Comparison of ENCODE assay signal across 8 mouse cellular contexts in genomic region chr2:143846799-143847198, GRCm38 (mm10). TPM values are rescaled to one million over a fixed set of nuclear protein-coding genes. Genes with fewer than 3 reads are reported as not detected.
A peak's percentile ranks its signal among the peaks of the same experiment; 100 is the strongest.
DNase-seq lines count a peak whose midpoint lies in the region; ATAC-seq and TF ChIP-seq lines count a peak whose summit lies in the region.

No protein-coding gene starts in this region.

- TF ChIP-seq POLR2A in thymus, adult 2 months (IDR thresholded peaks at IDR 0.05; ENCODE audit: control insufficient read depth, extremely low read depth, insufficient read depth, low read length, poor library complexity), result no peak

- H3K9ac ChIP-seq in heart, embryonic 13.5 days, result no peak overlapping the region
- H3K9ac ChIP-seq in liver, postnatal 0 days (replicated peaks), result no peak overlapping the region
- no peak overlapping the region for H3K9ac ChIP-seq in hindbrain, embryonic 11.5 days (ENCODE audit: low read depth, low read length)

- ATAC-seq in heart, embryonic 13.5 days (ENCODE audit: extremely low read depth, insufficient number of reproducible peaks, low FRiP score, low TSS enrichment), result no peak
- peak; percentile 57; the same call in 1 of the 2 replicates for ATAC-seq in liver, postnatal 0 days
- ATAC-seq in hindbrain, embryonic 11.5 days (ENCODE audit: low FRiP score), result no peak

- DNase-seq in ovary, postnatal 36 days (ENCODE audit: low spot score), result peak; percentile 16
- no peak for DNase-seq in ovary, postnatal 14 days (ENCODE audit: low spot score)
- DNase-seq in liver, postnatal 0 days, result peak; percentile 41
- no peak for DNase-seq in B cell, adult 2 months
- DNase-seq in thymus, adult 2 months, result no peak
- no peak for DNase-seq in hindbrain, embryonic 11.5 days (ENCODE audit: low spot score)
- DNase-seq in frontal cortex, postnatal 10 days (ENCODE audit: low spot score in 2 of 2), result no peak

- H3K27ac ChIP-seq in heart, embryonic 13.5 days (replicated peaks), result peak overlapping the region; percentile 41
- H3K27ac ChIP-seq in liver, postnatal 0 days (ENCODE audit: low read depth), result no peak overlapping the region
- H3K27ac ChIP-seq in thymus, adult 2 months (ENCODE audit: control insufficient read depth, insufficient read depth, low read length), result no peak overlapping the region
- H3K27ac ChIP-seq in hindbrain, embryonic 11.5 days (ENCODE audit: low read depth, low read length), result no peak overlapping the region

- no peak for TF ChIP-seq EP300 in liver, postnatal 0 days (IDR thresholded peaks at IDR 0.05; ENCODE audit: low read depth)

- H3K4me2 ChIP-seq in heart, embryonic 13.5 days, result no peak overlapping the region
- peak overlapping the region; percentile 18; the same call in 1 of the 2 replicates for H3K4me2 ChIP-seq in liver, postnatal 0 days (ENCODE audit: low read depth, low read length)
- H3K4me2 ChIP-seq in hindbrain, embryonic 11.5 days (replicated peaks; ENCODE audit: low read depth, low read length), result no peak overlapping the region

- TF ChIP-seq CTCF in liver, postnatal 0 days (IDR thresholded peaks at IDR 0.05; ENCODE audit: low read depth), result no peak
- no peak for TF ChIP-seq CTCF in thymus, adult 2 months (IDR thresholded peaks at IDR 0.05; ENCODE audit: borderline replicate concordance, control insufficient read depth, extremely low read depth, insufficient read depth, low read length, poor library complexity)

- H3K9me3 ChIP-seq in heart, embryonic 13.5 days, result no peaks in the 10 kb centered on the region
- no peaks in the 10 kb centered on the region for H3K9me3 ChIP-seq in liver, postnatal 0 days (ENCODE audit: low read length)
- H3K9me3 ChIP-seq in hindbrain, embryonic 11.5 days (ENCODE audit: control insufficient read depth, low read length), result no peaks in the 10 kb centered on the region

- H3K36me3 ChIP-seq in heart, embryonic 13.5 days, result no peaks in the 10 kb centered on the region
- no peaks in the 10 kb centered on the region for H3K36me3 ChIP-seq in liver, postnatal 0 days (replicated peaks; ENCODE audit: insufficient read depth, low read length)
- H3K36me3 ChIP-seq in thymus, adult 2 months (ENCODE audit: control insufficient read depth, insufficient read depth, low read length), result no peaks in the 10 kb centered on the region
- no peaks in the 10 kb centered on the region for H3K36me3 ChIP-seq in hindbrain, embryonic 11.5 days (ENCODE audit: control insufficient read depth, insufficient read depth, low read length)

- H3K4me3 ChIP-seq in heart, embryonic 13.5 days, result no peak overlapping the region
- H3K4me3 ChIP-seq in liver, postnatal 0 days (ENCODE audit: low read depth, low read length), result no peak overlapping the region
- H3K4me3 ChIP-seq in thymus, adult 2 months (ENCODE audit: control insufficient read depth, insufficient read depth, low read length), result no peak overlapping the region
- H3K4me3 ChIP-seq in hindbrain, embryonic 11.5 days (ENCODE audit: low read depth, low read length), result no peak overlapping the region

- 54% methylated on average over 4 of the region's 4 CpGs for WGBS in heart, embryonic 13.5 days
- 44% methylated on average over 4 of the region's 4 CpGs for WGBS in liver, postnatal 0 days (ENCODE audit: insufficient replicate concordance)
- 88% methylated on average over 4 of the region's 4 CpGs for WGBS in thymus, adult 2 months
- WGBS in hindbrain, embryonic 11.5 days, result 77% methylated on average over 4 of the region's 4 CpGs

- peaks cover 14% of the 10 kb centered on the region for H3K4me1 ChIP-seq in heart, embryonic 13.5 days
- H3K4me1 ChIP-seq in liver, postnatal 0 days (ENCODE audit: insufficient read depth), result peaks cover 13% of the 10 kb centered on the region
- no peaks in the 10 kb centered on the region for H3K4me1 ChIP-seq in thymus, adult 2 months (replicated peaks; ENCODE audit: control insufficient read depth, insufficient read depth, low read length)
- no peaks in the 10 kb centered on the region for H3K4me1 ChIP-seq in hindbrain, embryonic 11.5 days (replicated peaks; ENCODE audit: control insufficient read depth, insufficient read depth, low read length)

- H3K27me3 ChIP-seq in heart, embryonic 13.5 days (replicated peaks), result no peaks in the 10 kb centered on the region
- H3K27me3 ChIP-seq in liver, postnatal 0 days (ENCODE audit: insufficient read depth, low read length), result no peaks in the 10 kb centered on the region
- no peaks in the 10 kb centered on the region for H3K27me3 ChIP-seq in thymus, adult 2 months (ENCODE audit: control insufficient read depth, insufficient read depth, low read length)
- H3K27me3 ChIP-seq in hindbrain, embryonic 11.5 days (ENCODE audit: control insufficient read depth, insufficient read depth, low read length), result no peaks in the 10 kb centered on the region

RNA-seq across cellular contexts. Expression of gene Bfsp1, which starts 16.2 kb away (rescaled TPM):
- polyA plus RNA-seq in heart, embryonic 13.5 days (2015; fragmentation: Nextera tagmentation; extraction: Ambion mirVana), result 1.5 and 1.8 TPM in 2 replicates
- polyA plus RNA-seq in liver, postnatal 0 days (2015; fragmentation: Nextera tagmentation; extraction: Ambion mirVana), result 0.12 and 0.17 TPM in 2 replicates
- 0.32 and 0.35 TPM in 2 replicates for polyA plus RNA-seq in thymus, adult 2 months (2012; rRNA removed)
- polyA plus RNA-seq in hindbrain, embryonic 11.5 days (2014; fragmentation: Nextera tagmentation; extraction: Ambion mirVana), result 0.79 and 0.85 TPM in 2 replicates

Comparison
In these comparisons a context has a peak if more than half of its experiments do, and no peak if none do; other contexts are left out.
1. DNase-seq: peak in ovary, postnatal 36 days (single experiment) and liver, postnatal 0 days (single experiment); none in ovary, postnatal 14 days (single experiment), B cell, adult 2 months (0 of 2), thymus, adult 2 months (single experiment), hindbrain, embryonic 11.5 days (single experiment) and frontal cortex, postnatal 10 days (0 of 2).